Mouse (Mus musculus) C3H10T1/2 (cell line): Measurements from ENCODE around the gene Nrros. TPM values are rescaled to one million over a fixed set of nuclear protein-coding genes. Genes with fewer than 3 reads are reported as not detected.

ENCODE experiments used
- polyA plus RNA-seq, 2 experiments: library from polyadenylated mRNA; unstranded; fragments of >200 nt; fragmentation: generic; extraction: Trizol; gene quantifications; one replicate each; pipeline ENCODE4 v1.2.1; 2012; ENCODE audit warnings: missing spikeins in 2 of 2

Gene Nrros
- not detected for polyA plus RNA-seq

GRCm38 (mm10) chr16:32165281-32165821 lies at the start of gene Nrros:
Nrros (minus strand) TSS chr16:32165594.

GRCm38 (mm10) chr16:32179333-32179901 lies 14.0 kb upstream of the Nrros start, which contains the start of gene Bex6:
Bex6 (plus strand) TSS chr16:32179823.

DNA sequence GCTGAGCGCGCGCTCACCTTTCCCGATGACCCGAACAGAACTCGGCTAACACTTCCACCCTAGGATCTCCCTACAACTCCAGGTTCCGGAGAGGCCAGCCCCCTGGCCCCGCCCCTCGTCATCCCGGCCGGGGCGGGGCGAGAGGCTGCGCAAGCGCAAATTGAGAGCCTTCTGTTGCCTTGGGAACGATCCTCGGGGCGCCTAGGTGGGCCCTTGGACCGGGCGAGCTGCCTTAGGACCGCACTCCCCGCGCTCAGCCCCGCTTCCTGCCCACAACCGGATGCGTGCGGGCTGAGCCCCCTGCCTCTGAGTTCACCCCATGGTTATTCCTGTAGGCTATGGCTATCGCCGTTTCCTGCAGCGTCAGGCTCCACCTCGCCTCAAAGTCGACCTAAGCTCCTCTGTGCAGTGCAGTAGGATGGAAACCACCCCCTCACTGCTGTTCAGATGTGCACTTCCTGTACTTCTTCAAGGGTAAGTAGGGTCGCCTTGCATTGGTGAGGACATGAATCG lies 65.7 kb downstream of the Nrros start, which contains the start of the genes Pigx and Cep19:
Gene Pigx, minus strand, starts transcription at position 103 of the 513 bp plus-strand sequence.
Gene Cep19, plus strand, starts transcription at position 163 of the 513 bp plus-strand sequence.

Other genes with a start within 250 kb of the Nrros start
- gene Pigz, start 231.7 kb downstream of the Nrros start, polyA plus RNA-seq, result under 1 TPM; 0.01 to 0.09 TPM
- 10 to 100 TPM; 66.5 to 82.2 TPM for gene 0610012G03Rik, start 217.1 kb downstream of the Nrros start, polyA plus RNA-seq
- 10 to 100 TPM in 1 of 2 experiments, 1 to 10 TPM in 1; 8.7 to 30.5 TPM for gene Ncbp2, start 217.1 kb downstream of the Nrros start, polyA plus RNA-seq
- gene Senp5, start 162.3 kb downstream of the Nrros start, polyA plus RNA-seq, result 1 to 10 TPM in 1 of 2 experiments, under 1 TPM in 1; 0.48 to 4.4 TPM
- 10 to 100 TPM in 1 of 2 experiments, 1 to 10 TPM in 1; 1.7 to 11.9 TPM for gene Pak2, start 86.3 kb downstream of the Nrros start, polyA plus RNA-seq
- 10 to 100 TPM; 12.1 to 35.1 TPM for gene Pigx, start 65.9 kb downstream of the Nrros start, polyA plus RNA-seq
- 10 to 100 TPM in 1 of 2 experiments, 1 to 10 TPM in 1; 1.7 to 13.2 TPM for gene Cep19, start 65.8 kb downstream of the Nrros start, polyA plus RNA-seq
- gene Bex6, start 14.2 kb upstream of the Nrros start, polyA plus RNA-seq, result not detected
- 1 to 10 TPM in 1 of 2 experiments, under 1 TPM in 1; 0.44 to 3.6 TPM for gene Fbxo45, start 81.6 kb upstream of the Nrros start, polyA plus RNA-seq
- 10 to 100 TPM in 1 of 2 experiments, 1 to 10 TPM in 1; 4.1 to 11.1 TPM for gene Wdr53, start 81.6 kb upstream of the Nrros start, polyA plus RNA-seq
- not detected for gene Smco1, start 105.9 kb upstream of the Nrros start, polyA plus RNA-seq
- 1 to 10 TPM; 1.7 to 5.0 TPM for gene Rnf168, start 111.9 kb upstream of the Nrros start, polyA plus RNA-seq
- gene Ubxn7, start 166.7 kb upstream of the Nrros start, polyA plus RNA-seq, result 1 to 10 TPM in 1 of 2 experiments, under 1 TPM in 1; 0.32 to 3.5 TPM
- gene Tm4sf19, start 234.9 kb upstream of the Nrros start, polyA plus RNA-seq, result under 1 TPM in 1 of 2 experiments, not detected in 1; 0.06 TPM